Mouse (Mus musculus) liver, postnatal 0 days (tissue): ENCODE measurements at regions not wholly inside any gene's neighbourhood (a gene's known extent, or its start where the extent isn't known, plus 50 kb on each side); places are given as distances from the start of the nearest gene placed in this dataset.

Experiments used
- ATAC-seq: fragments of 200-750 bp; cut with Nextera tagmentation; 2 replicates; pipeline ENCODE4 v1.8.0; 2017; ENCODE audit warnings: mild to moderate bottlenecking, moderate library complexity
- DNase-seq: peaks from one replicate; pipeline ENCODE4 v3.0.0-alpha.2; 2016
- H3K27ac ChIP-seq: fragments of 300-500 bp; sonication (generic); 2 replicates; pipeline ENCODE4 v1.5.1; 2014; ENCODE audit warnings: antibody characterized with exemption, moderate library complexity, mild to moderate bottlenecking, low read depth
- H3K27me3 ChIP-seq: fragments of 300-500 bp; sonication (generic); 2 replicates; pipeline ENCODE4 v1.6.1; 2014; ENCODE audit warnings: low read length, control low read depth, mixed read lengths; ENCODE audit not compliant: insufficient read depth
- H3K36me3 ChIP-seq: fragments of 300-500 bp; sonication (generic); replicated peaks from 2 replicates; pipeline ENCODE4 v1.6.1; 2014; ENCODE audit warnings: mild to moderate bottlenecking, control low read depth, low read length, moderate library complexity, mixed read lengths; ENCODE audit not compliant: insufficient read depth
- H3K4me1 ChIP-seq: fragments of 300-500 bp; sonication (generic); 2 replicates; pipeline ENCODE4 v1.6.1; 2014; ENCODE audit warnings: antibody characterized with exemption, mild to moderate bottlenecking, control low read depth; ENCODE audit not compliant: insufficient read depth
- H3K4me2 ChIP-seq: fragments of 300-500 bp; sonication (generic); 2 replicates; pipeline ENCODE4 v1.6.1; 2014; ENCODE audit warnings: low read depth, mild to moderate bottlenecking, low read length, moderate library complexity, mixed read lengths
- H3K4me3 ChIP-seq: fragments of 300-500 bp; sonication (generic); 2 replicates; pipeline ENCODE4 v1.5.1; 2014; ENCODE audit warnings: low read depth, low read length
- H3K9ac ChIP-seq: fragments of 300-500 bp; sonication (generic); replicated peaks from 2 replicates; pipeline ENCODE4 v1.6.1; 2014; ENCODE audit warnings: mild to moderate bottlenecking, moderate library complexity
- H3K9me3 ChIP-seq: fragments of 300-500 bp; sonication (generic); 2 replicates; pipeline ENCODE4 v1.6.1; 2016; ENCODE audit warnings: mild to moderate bottlenecking, control low read depth, low read length, mixed read lengths
- CTCF ChIP-seq: sonication (generic); IDR thresholded peaks from 2 replicates; pipeline ENCODE4 v1.5.1; 2016; ENCODE audit warnings: antibody characterized with exemption, low read depth
- EP300 ChIP-seq: IDR thresholded peaks from 2 replicates; pipeline ENCODE4 v1.6.1; 2016; ENCODE audit warnings: antibody characterized with exemption, low read depth, mild to moderate bottlenecking
- WGBS: fragments of 180-500 bp; shearing (Covaris S2); extraction: QIAGEN DNeasy Blood & Tissue Kit; methylation state at CpG from one replicate; pipeline ENCODE4 v1.1.7; 2014; ENCODE audit not compliant: insufficient replicate concordance; 5-methylcytosine and 5-hydroxymethylcytosine counted together

DNA sequence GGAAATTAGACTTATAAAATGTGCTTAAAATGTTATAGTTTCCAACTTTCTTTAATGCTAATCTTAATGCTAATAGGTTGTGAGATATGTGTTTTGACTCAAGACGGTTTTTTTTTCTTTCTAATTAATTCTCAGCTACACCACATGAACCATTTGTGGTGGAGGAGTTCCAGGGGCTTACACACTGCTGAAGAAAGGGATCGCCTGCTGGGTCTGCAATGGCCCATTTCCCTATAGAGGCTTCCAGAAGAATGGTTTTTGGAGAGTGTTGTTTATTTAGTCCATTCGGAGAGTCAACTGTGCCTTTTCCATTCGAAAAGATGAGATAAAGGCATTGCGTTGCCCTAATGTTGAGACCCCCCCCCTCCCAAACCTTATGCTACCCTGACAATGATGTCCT, 125.6 kb upstream of the Mycn start:
- Histone ChIP-seq H3K9me3 (no peaks in the 10 kb centered on the region), H3K9ac (no peak overlapping the region), H3K27ac (no peak overlapping the region), H3K4me2 (no peak overlapping the region), H3K4me3 (no peak overlapping the region), H3K27me3 (no peaks in the 10 kb centered on the region), H3K4me1 (no peaks in the 10 kb centered on the region), H3K36me3 (no peaks in the 10 kb centered on the region)
- WGBS, result 59% methylated on average over 5 of the region's 5 CpGs
- no peak for DNase-seq
- ATAC-seq, result no peak
- TF ChIP-seq CTCF, result no peak
- TF ChIP-seq EP300, result no peak

DNA sequence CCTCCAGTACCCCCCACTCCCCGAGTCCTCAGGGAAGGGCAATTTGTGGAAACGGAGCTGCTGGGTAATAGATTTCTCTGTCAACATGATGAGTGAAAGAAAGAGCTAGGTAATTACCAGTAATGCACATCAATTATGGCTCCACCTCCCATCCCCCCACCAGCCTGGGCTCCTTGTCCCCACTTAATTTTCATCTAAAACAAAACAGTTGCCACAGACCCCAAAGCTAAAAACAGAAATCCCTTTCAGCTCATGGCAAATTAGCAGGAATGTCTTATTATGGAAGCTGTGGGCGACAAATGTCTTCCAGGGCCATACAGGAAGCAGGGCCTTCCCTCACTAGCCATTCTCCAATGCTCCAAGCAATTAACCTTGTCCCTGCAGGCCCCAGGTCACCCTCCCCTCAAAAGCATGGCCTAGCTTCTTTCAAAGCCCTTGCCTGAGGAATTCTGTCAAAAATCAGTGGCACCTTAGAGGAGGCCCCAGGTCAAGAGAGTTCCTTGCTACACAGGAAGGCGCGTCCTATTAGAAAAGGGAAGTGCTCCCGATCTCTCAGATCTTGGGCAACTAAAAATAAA, 125.0 kb upstream of the Mycn start:
- no peak for ATAC-seq
- H3K4me1 ChIP-seq, result no peaks in the 10 kb centered on the region
- H3K4me3 ChIP-seq, result no peak overlapping the region
- no peak overlapping the region for H3K27ac ChIP-seq
- H3K36me3 ChIP-seq, result no peaks in the 10 kb centered on the region
- no peak for DNase-seq
- no peaks in the 10 kb centered on the region for H3K27me3 ChIP-seq
- no peaks in the 10 kb centered on the region for H3K9me3 ChIP-seq
- WGBS, result 47% methylated on average over 6 of the region's 6 CpGs
- no peak overlapping the region for H3K4me2 ChIP-seq
- no peak overlapping the region for H3K9ac ChIP-seq
- TF ChIP-seq CTCF (no peak), EP300 (no peak)

DNA sequence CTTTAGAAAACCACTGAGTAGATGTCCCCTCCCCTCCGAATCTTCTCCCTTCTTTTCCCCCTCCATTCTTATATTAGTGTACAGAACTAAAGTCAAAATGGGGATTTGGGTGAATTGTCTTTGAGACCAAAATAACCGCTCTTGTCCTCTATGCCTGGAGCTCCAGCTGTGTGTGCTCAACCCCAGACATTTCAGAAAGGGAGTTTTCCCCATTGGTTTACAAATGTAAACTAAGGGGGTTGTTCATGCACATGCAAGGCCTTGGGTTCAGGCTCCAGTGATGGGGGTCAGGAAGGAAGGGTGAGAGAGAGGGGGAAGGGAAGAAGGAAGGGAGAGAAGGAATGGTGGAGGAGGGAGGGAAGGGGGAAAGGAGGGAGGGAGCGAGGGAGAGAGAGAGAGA, 117.8 kb upstream of the Mycn start:
- DNase-seq, result no peak
- no peak overlapping the region for H3K9ac ChIP-seq
- H3K27me3 ChIP-seq, result no peaks in the 10 kb centered on the region
- no peak overlapping the region for H3K27ac ChIP-seq
- no peak overlapping the region for H3K4me3 ChIP-seq
- H3K4me1 ChIP-seq, result no peaks in the 10 kb centered on the region
- H3K9me3 ChIP-seq, result no peaks in the 10 kb centered on the region
- H3K36me3 ChIP-seq, result no peaks in the 10 kb centered on the region
- WGBS, result 81% methylated on average over 3 of the region's 3 CpGs
- ATAC-seq, result no peak
- TF ChIP-seq CTCF (no peak), EP300 (no peak)
- no peak overlapping the region for H3K4me2 ChIP-seq

DNA sequence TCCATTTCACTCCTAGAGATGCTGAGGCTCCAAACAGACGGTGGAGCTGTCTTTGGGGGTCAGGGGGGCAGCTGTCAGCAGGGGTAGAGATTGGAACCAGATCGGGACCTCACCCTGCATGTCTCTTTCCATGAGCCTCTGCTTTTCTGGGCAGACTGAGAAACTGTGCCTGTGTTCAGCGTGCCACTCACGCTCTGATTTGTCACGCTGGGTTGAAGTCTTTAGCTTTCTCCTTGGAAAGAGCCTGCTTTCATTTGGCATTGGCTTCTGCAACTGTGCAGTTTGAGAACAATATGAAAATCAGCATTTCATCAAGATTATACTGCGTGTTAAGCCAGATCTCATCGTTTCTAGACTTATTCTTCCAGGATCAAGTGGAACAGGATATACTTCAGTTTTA, 114.5 kb upstream of the Mycn start:
- H3K4me2 ChIP-seq, result no peak overlapping the region
- TF ChIP-seq EP300 (no peak), CTCF (no peak)
- H3K9me3 ChIP-seq, result no peaks in the 10 kb centered on the region
- DNase-seq (no peak), ATAC-seq (no peak)
- WGBS, result 68% methylated on average over 7 of the region's 7 CpGs
- H3K4me3 ChIP-seq, result no peak overlapping the region
- H3K4me1 ChIP-seq, result no peaks in the 10 kb centered on the region
- no peak overlapping the region for H3K9ac ChIP-seq
- H3K36me3 ChIP-seq, result no peaks in the 10 kb centered on the region
- no peak overlapping the region for H3K27ac ChIP-seq
- no peaks in the 10 kb centered on the region for H3K27me3 ChIP-seq

DNA sequence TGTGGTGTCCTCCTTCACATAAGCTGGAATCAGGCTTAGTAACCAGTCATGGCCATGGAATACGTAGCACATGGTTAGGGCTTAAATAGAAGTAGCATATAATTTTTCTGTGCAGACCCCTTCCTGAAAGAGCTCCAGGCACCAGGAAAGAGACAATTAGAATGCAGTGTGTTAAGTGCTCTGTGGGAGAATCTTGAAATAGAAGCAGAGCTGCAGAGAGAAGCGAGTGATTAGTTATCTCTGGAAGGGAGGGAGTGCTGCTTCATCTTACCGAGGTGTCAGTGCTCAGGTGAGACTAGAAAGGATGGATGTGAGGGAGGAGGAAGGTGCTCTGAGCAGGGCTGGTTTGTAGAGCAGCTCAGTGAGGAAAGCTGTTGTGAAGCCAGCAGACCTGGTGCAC, 112.9 kb upstream of the Mycn start:
- DNase-seq (no peak), ATAC-seq (no peak)
- H3K27ac ChIP-seq, result no peak overlapping the region
- H3K36me3 ChIP-seq, result no peaks in the 10 kb centered on the region
- H3K9me3 ChIP-seq, result no peaks in the 10 kb centered on the region
- H3K4me1 ChIP-seq, result no peaks in the 10 kb centered on the region
- WGBS, result 68% methylated on average over 3 of the region's 3 CpGs
- H3K4me2 ChIP-seq, result no peak overlapping the region
- no peak overlapping the region for H3K4me3 ChIP-seq
- H3K9ac ChIP-seq, result no peak overlapping the region
- TF ChIP-seq CTCF, result no peak
- TF ChIP-seq EP300, result no peak
- no peaks in the 10 kb centered on the region for H3K27me3 ChIP-seq

DNA sequence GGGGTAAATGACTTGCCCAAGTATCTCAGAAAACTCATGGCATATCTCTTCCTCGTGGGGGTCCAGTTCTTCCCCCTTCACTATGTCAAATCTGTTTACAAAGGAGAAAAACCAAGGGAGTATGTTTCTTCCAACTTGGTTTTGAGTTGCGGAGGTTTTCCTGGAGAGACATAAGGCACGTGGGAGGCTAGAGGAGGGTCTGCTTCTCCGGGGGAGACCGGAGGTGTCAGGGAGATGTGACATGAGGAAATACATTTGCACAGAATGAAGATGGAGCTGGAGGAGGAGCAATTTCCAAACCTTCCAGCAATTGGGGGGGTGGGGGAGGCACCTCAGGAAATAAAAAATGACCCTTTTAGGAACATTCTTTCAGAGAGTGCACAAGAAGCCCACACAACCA, 112.0 kb upstream of the Mycn start:
- no peaks in the 10 kb centered on the region for H3K27me3 ChIP-seq
- 70% methylated on average over 5 of the region's 5 CpGs for WGBS
- H3K27ac ChIP-seq, result no peak overlapping the region
- no peak for ATAC-seq
- no peak for TF ChIP-seq EP300
- TF ChIP-seq CTCF, result no peak
- H3K4me3 ChIP-seq, result no peak overlapping the region
- H3K9me3 ChIP-seq, result no peaks in the 10 kb centered on the region
- no peak overlapping the region for H3K9ac ChIP-seq
- no peaks in the 10 kb centered on the region for H3K36me3 ChIP-seq
- no peak overlapping the region for H3K4me2 ChIP-seq
- no peaks in the 10 kb centered on the region for H3K4me1 ChIP-seq
- DNase-seq, result no peak
